9 mouse cellular contexts compared by ENCODE assay signal in the genomic region with DNA sequence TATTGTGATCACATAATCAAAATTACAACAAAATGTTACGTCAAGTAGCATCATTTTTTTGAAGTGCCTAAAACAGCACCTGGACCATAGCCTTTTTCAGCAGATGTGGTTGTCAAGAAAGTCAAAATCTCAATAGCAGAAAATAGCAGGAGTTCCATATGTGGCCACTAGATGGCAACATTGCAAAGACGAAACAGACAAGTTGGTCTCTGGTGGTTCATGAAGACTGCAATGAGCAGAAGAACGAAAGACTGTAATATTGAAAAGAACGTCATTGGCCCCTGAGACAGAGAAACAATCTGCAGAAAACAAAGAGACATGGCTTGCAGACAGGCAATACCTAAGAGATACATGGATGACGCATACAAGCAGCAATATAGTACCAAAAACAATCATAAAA. TPM values are rescaled to one million over a fixed set of nuclear protein-coding genes. Genes with fewer than 3 reads are reported as not detected.
DNase-seq lines count a peak whose midpoint lies in the region; ATAC-seq and TF ChIP-seq lines count a peak whose summit lies in the region.
"Had no signal": no experiment of that assay in that cellular context is flagged by ENCODE, and none has a peak within 500 bp of the region (broad histone marks: within the 10 kb centered on the region; RNA-seq: fewer than 3 reads in every experiment).

No protein-coding gene starts in this region.

- H3K4me2 ChIP-seq in midbrain, postnatal 0 days (ENCODE audit: low read depth, low read length, poor library complexity, severe bottlenecking) = no peak overlapping the region

- ATAC-seq in midbrain, postnatal 0 days (ENCODE audit: low FRiP score) = no peak

- WGBS in cerebellum, adult 2 months = 6% methylated on average over 5 of the region's 5 CpGs
- WGBS in midbrain, postnatal 0 days = 19% methylated on average over 5 of the region's 5 CpGs

- no peak overlapping the region for H3K9ac ChIP-seq in midbrain, postnatal 0 days (replicated peaks; ENCODE audit: low read length, poor library complexity, severe bottlenecking)

- no peaks in the 10 kb centered on the region for H3K36me3 ChIP-seq in E14TG2a.4 (ENCODE audit: insufficient read depth, low read length)
- no peaks in the 10 kb centered on the region for H3K36me3 ChIP-seq in midbrain, postnatal 0 days (ENCODE audit: insufficient read depth, low read length)

- DNase-seq in gastrocnemius, adult 2 months = no peak
- DNase-seq in gastrocnemius, postnatal 14 days = no peak
- peak; percentile 9 to 29 for DNase-seq in cerebellum, adult 2 months
- DNase-seq in frontal cortex, postnatal 36 days (ENCODE audit: low spot score in 2 of 2) = peak; percentile 30 to 69
- DNase-seq in left cerebral cortex, adult 18-20 months (ENCODE audit: low spot score in 2 of 2) = peak; percentile 58 to 60
- peak; percentile 66 for DNase-seq in midbrain, postnatal 0 days (ENCODE audit: low spot score)
- DNase-seq in T-cell, adult 2 months (ENCODE audit: low spot score) = no peak

- intact Hi-C loops in gastrocnemius, adult 2 months (cut with DNase I) = no loop called here
- intact Hi-C loops in gastrocnemius, postnatal 14 days (cut with DNase I; ENCODE audit: low total_unique reads) = no loop called here

- TF ChIP-seq POLR2A in cerebellum, adult 2 months (IDR thresholded peaks at IDR 0.05; ENCODE audit: borderline replicate concordance, insufficient read depth, low read length) = no peak

- no peak overlapping the region for H3K4me3 ChIP-seq in gastrocnemius, adult 2 months
- no peak overlapping the region for H3K4me3 ChIP-seq in E14TG2a.4 (replicated peaks; ENCODE audit: low read length)
- no peak overlapping the region for H3K4me3 ChIP-seq in cerebellum, adult 2 months (replicated peaks; ENCODE audit: insufficient read depth, low read depth, low read length)
- no peak overlapping the region for H3K4me3 ChIP-seq in midbrain, postnatal 0 days (ENCODE audit: low read depth, low read length)

- peak; percentile 82 for TF ChIP-seq CTCF in gastrocnemius, adult 2 months (IDR thresholded peaks at IDR 0.05)
- peak; percentile 66 for TF ChIP-seq CTCF in E14TG2a.4 (conservative IDR thresholded peaks at IDR 0.05; ENCODE audit: low read length)
- no peak for TF ChIP-seq CTCF in cerebellum, adult 2 months (IDR thresholded peaks at IDR 0.05; ENCODE audit: borderline replicate concordance, insufficient read depth, low read depth, low read length)
- peak; percentile 84 for TF ChIP-seq CTCF in midbrain, postnatal 0 days (IDR thresholded peaks at IDR 0.05)

- no peaks in the 10 kb centered on the region for H3K27me3 ChIP-seq in E14TG2a.4 (ENCODE audit: insufficient read depth, low read length)
- no peaks in the 10 kb centered on the region for H3K27me3 ChIP-seq in cerebellum, adult 2 months (ENCODE audit: control insufficient read depth, insufficient read depth, low read length)
- H3K27me3 ChIP-seq in midbrain, postnatal 0 days (ENCODE audit: insufficient read depth, low read length) = no peaks in the 10 kb centered on the region

- no peaks in the 10 kb centered on the region for H3K9me3 ChIP-seq in E14TG2a.4 (ENCODE audit: low read length)
- no peaks in the 10 kb centered on the region for H3K9me3 ChIP-seq in midbrain, postnatal 0 days (ENCODE audit: low read length)

- H3K4me1 ChIP-seq in E14TG2a.4 (replicated peaks; ENCODE audit: low read depth, low read length) = no peaks in the 10 kb centered on the region
- H3K4me1 ChIP-seq in cerebellum, adult 2 months (ENCODE audit: control insufficient read depth, insufficient read depth, low read length) = no peaks in the 10 kb centered on the region
- H3K4me1 ChIP-seq in midbrain, postnatal 0 days (ENCODE audit: insufficient read depth, low read length) = no peaks in the 10 kb centered on the region

- H3K27ac ChIP-seq in gastrocnemius, adult 2 months = no peak overlapping the region
- no peak overlapping the region for H3K27ac ChIP-seq in cerebellum, adult 2 months (ENCODE audit: insufficient read depth, low read length)
- H3K27ac ChIP-seq in midbrain, postnatal 0 days (ENCODE audit: low read depth, low read length) = no peak overlapping the region

RNA-seq across cellular contexts. Expression of a gene that starts 42.1 kb away (rescaled TPM):
- total RNA-seq in gastrocnemius, adult 2 months (2021) = not detected
- total RNA-seq in gastrocnemius, postnatal 14 days (2021) = not detected
- polyA plus RNA-seq in cerebellum, adult 2 months (2012; rRNA removed) = not detected in 2 replicates
- total RNA-seq in left cerebral cortex, adult 18-20 months (2021) = not detected
- not detected in 2 replicates for total RNA-seq in midbrain, postnatal 0 days (2014; rRNA removed)
- polyA plus RNA-seq in midbrain, postnatal 0 days (2015; fragmentation: Nextera tagmentation; extraction: Ambion mirVana) = not detected in 2 replicates
- polyA plus RNA-seq: stomach, embryonic 14.5 days had no signal

Comparison
In these comparisons a context has a peak if more than half of its experiments do, and no peak if none do; other contexts are left out.
1. DNase-seq: peak in cerebellum, adult 2 months (2 of 2), frontal cortex, postnatal 36 days (2 of 2), left cerebral cortex, adult 18-20 months (2 of 2) and midbrain, postnatal 0 days (single experiment); none in gastrocnemius, adult 2 months (single experiment), gastrocnemius, postnatal 14 days (single experiment) and T-cell, adult 2 months (single experiment).